Mouse (Mus musculus): ENCODE measurements at regions not wholly inside any gene's neighbourhood (a gene's known extent, or its start where the extent isn't known, plus 50 kb on each side); places are given as distances from the start of the nearest gene placed in this dataset.

- no peak overlapping the region for H3K4me2 ChIP-seq
- H3K9me3 ChIP-seq (ENCODE audit: control insufficient read depth, low read length), result no peaks in the 10 kb centered on the region
- H3K27ac ChIP-seq (ENCODE audit: low read depth, low read length), result no peak overlapping the region
- no peaks in the 10 kb centered on the region for H3K4me1 ChIP-seq (replicated peaks; ENCODE audit: control insufficient read depth, insufficient read depth, low read length)
- H3K9ac ChIP-seq (ENCODE audit: low read depth, low read length), result no peak overlapping the region
- no peaks in the 10 kb centered on the region for H3K27me3 ChIP-seq (replicated peaks; ENCODE audit: control insufficient read depth, insufficient read depth, low read length)
- ATAC-seq (replicated peaks; ENCODE audit: low FRiP score), result no peak
- DNase-seq (ENCODE audit: low spot score), result no peak
- no peak overlapping the region for H3K4me3 ChIP-seq (ENCODE audit: low read depth, low read length)
- 11% methylated on average over 2 of the region's 2 CpGs for WGBS
- H3K36me3 ChIP-seq (ENCODE audit: control insufficient read depth, insufficient read depth, low read length), result no peaks in the 10 kb centered on the region
Observed at GRCm38 (mm10) chr2:74994998-74995397, 169.4 kb downstream of the Mtx2 start.

- no peaks in the 10 kb centered on the region for H3K9me3 ChIP-seq (ENCODE audit: control insufficient read depth, low read length)
- no peaks in the 10 kb centered on the region for H3K36me3 ChIP-seq (ENCODE audit: control insufficient read depth, insufficient read depth, low read length)
- WGBS, result 84% methylated on average over 1 of the region's 1 CpGs
- no peaks in the 10 kb centered on the region for H3K27me3 ChIP-seq (replicated peaks; ENCODE audit: control insufficient read depth, insufficient read depth, low read length)
- no peak overlapping the region for H3K27ac ChIP-seq (ENCODE audit: low read depth, low read length)
- H3K4me1 ChIP-seq (replicated peaks; ENCODE audit: control insufficient read depth, insufficient read depth, low read length), result no peaks in the 10 kb centered on the region
- H3K9ac ChIP-seq (ENCODE audit: low read depth, low read length), result no peak overlapping the region
- ATAC-seq (replicated peaks; ENCODE audit: low FRiP score) (no peak), DNase-seq (ENCODE audit: low spot score) (no peak)
- no peak overlapping the region for H3K4me3 ChIP-seq (ENCODE audit: low read depth, low read length)
- H3K4me2 ChIP-seq, result no peak overlapping the region
Observed at GRCm38 (mm10) chr2:74997736-74998135, 172.1 kb downstream of the Mtx2 start.

GRCm38 (mm10) chr2:75000368-75000796 is 174.8 kb downstream of the Mtx2 start:
- Histone ChIP-seq H3K27me3 (replicated peaks; ENCODE audit: control insufficient read depth, insufficient read depth, low read length) (no peaks in the 10 kb centered on the region), H3K9ac (ENCODE audit: low read depth, low read length) (no peak overlapping the region), H3K4me2 (no peak overlapping the region), H3K36me3 (ENCODE audit: control insufficient read depth, insufficient read depth, low read length) (no peaks in the 10 kb centered on the region), H3K27ac (ENCODE audit: low read depth, low read length) (no peak overlapping the region), H3K4me3 (ENCODE audit: low read depth, low read length) (no peak overlapping the region), H3K4me1 (replicated peaks; ENCODE audit: control insufficient read depth, insufficient read depth, low read length) (no peaks in the 10 kb centered on the region), H3K9me3 (ENCODE audit: control insufficient read depth, low read length) (no peaks in the 10 kb centered on the region)
- WGBS, result 63% methylated on average over 10 of the region's 10 CpGs
- DNase-seq (ENCODE audit: low spot score), result no peak
- ATAC-seq (replicated peaks; ENCODE audit: low FRiP score), result no peak

- Histone ChIP-seq H3K9me3 (ENCODE audit: control insufficient read depth, low read length) (no peaks in the 10 kb centered on the region), H3K36me3 (ENCODE audit: control insufficient read depth, insufficient read depth, low read length) (no peaks in the 10 kb centered on the region), H3K27ac (ENCODE audit: low read depth, low read length) (no peak overlapping the region), H3K4me3 (ENCODE audit: low read depth, low read length) (no peak overlapping the region), H3K9ac (ENCODE audit: low read depth, low read length) (no peak overlapping the region), H3K4me1 (replicated peaks; ENCODE audit: control insufficient read depth, insufficient read depth, low read length) (no peaks in the 10 kb centered on the region), H3K4me2 (no peak overlapping the region), H3K27me3 (replicated peaks; ENCODE audit: control insufficient read depth, insufficient read depth, low read length) (no peaks in the 10 kb centered on the region)
- DNase-seq (ENCODE audit: low spot score), result no peak
- WGBS, result 90% methylated on average over 12 of the region's 12 CpGs
- no peak for ATAC-seq (replicated peaks; ENCODE audit: low FRiP score)
Observed at GRCm38 (mm10) chr2:75002562-75002961, 177.0 kb downstream of the Mtx2 start.

- Histone ChIP-seq H3K36me3 (ENCODE audit: control insufficient read depth, insufficient read depth, low read length) (no peaks in the 10 kb centered on the region), H3K27me3 (replicated peaks; ENCODE audit: control insufficient read depth, insufficient read depth, low read length) (no peaks in the 10 kb centered on the region), H3K27ac (ENCODE audit: low read depth, low read length) (no peak overlapping the region), H3K9me3 (ENCODE audit: control insufficient read depth, low read length) (no peaks in the 10 kb centered on the region), H3K4me1 (replicated peaks; ENCODE audit: control insufficient read depth, insufficient read depth, low read length) (peaks cover 4% of the 10 kb centered on the region; the same call in 1 of the 2 replicates), H3K9ac (ENCODE audit: low read depth, low read length) (no peak overlapping the region), H3K4me2 (no peak overlapping the region), H3K4me3 (ENCODE audit: low read depth, low read length) (no peak overlapping the region)
- no peak for ATAC-seq (replicated peaks; ENCODE audit: low FRiP score)
- DNase-seq (ENCODE audit: low spot score), result no peak
- WGBS, result 71% methylated on average over 1 of the region's 1 CpGs
Observed at GRCm38 (mm10) chr2:75008116-75008515, 182.5 kb downstream of the Mtx2 start.

GRCm38 (mm10) chr2:75010647-75011046 is 185.0 kb downstream of the Mtx2 start:
- no peaks in the 10 kb centered on the region for H3K36me3 ChIP-seq (ENCODE audit: control insufficient read depth, insufficient read depth, low read length)
- H3K4me3 ChIP-seq (ENCODE audit: low read depth, low read length), result no peak overlapping the region
- H3K27ac ChIP-seq (ENCODE audit: low read depth, low read length), result no peak overlapping the region
- H3K9ac ChIP-seq (ENCODE audit: low read depth, low read length), result no peak overlapping the region
- no peak for DNase-seq (ENCODE audit: low spot score)
- H3K4me2 ChIP-seq, result no peak overlapping the region
- ATAC-seq (replicated peaks; ENCODE audit: low FRiP score), result no peak
- 53% methylated on average over 7 of the region's 7 CpGs for WGBS
- H3K27me3 ChIP-seq (replicated peaks; ENCODE audit: control insufficient read depth, insufficient read depth, low read length), result no peaks in the 10 kb centered on the region
- no peaks in the 10 kb centered on the region for H3K9me3 ChIP-seq (ENCODE audit: control insufficient read depth, low read length)
- H3K4me1 ChIP-seq (replicated peaks; ENCODE audit: control insufficient read depth, insufficient read depth, low read length), result peaks cover 4% of the 10 kb centered on the region; the same call in 1 of the 2 replicates

- ATAC-seq (replicated peaks; ENCODE audit: low FRiP score) (no peak), DNase-seq (ENCODE audit: low spot score) (no peak)
- H3K4me1 ChIP-seq (replicated peaks; ENCODE audit: control insufficient read depth, insufficient read depth, low read length), result peaks cover 4% of the 10 kb centered on the region; the same call in 1 of the 2 replicates
- H3K36me3 ChIP-seq (ENCODE audit: control insufficient read depth, insufficient read depth, low read length), result no peaks in the 10 kb centered on the region
- H3K27me3 ChIP-seq (replicated peaks; ENCODE audit: control insufficient read depth, insufficient read depth, low read length), result no peaks in the 10 kb centered on the region
- H3K9ac ChIP-seq (ENCODE audit: low read depth, low read length), result no peak overlapping the region
- whole genome bisulfite sequencing, result 64% methylated on average over 8 of the region's 8 CpGs
- no peak overlapping the region for H3K4me3 ChIP-seq (ENCODE audit: low read depth, low read length)
- H3K27ac ChIP-seq (ENCODE audit: low read depth, low read length), result no peak overlapping the region
- no peak overlapping the region for H3K4me2 ChIP-seq
- no peaks in the 10 kb centered on the region for H3K9me3 ChIP-seq (ENCODE audit: control insufficient read depth, low read length)
Observed at GRCm38 (mm10) chr2:75012046-75012445, 186.4 kb downstream of the Mtx2 start.

GRCm38 (mm10) chr2:75014994-75015728 is 189.6 kb downstream of the Mtx2 start:
- Histone ChIP-seq H3K4me3 (ENCODE audit: low read depth, low read length) (no peak overlapping the region), H3K27ac (ENCODE audit: low read depth, low read length) (no peak overlapping the region), H3K36me3 (ENCODE audit: control insufficient read depth, insufficient read depth, low read length) (no peaks in the 10 kb centered on the region), H3K9me3 (ENCODE audit: control insufficient read depth, low read length) (no peaks in the 10 kb centered on the region), H3K4me2 (no peak overlapping the region), H3K4me1 (replicated peaks; ENCODE audit: control insufficient read depth, insufficient read depth, low read length) (peaks cover 4% of the 10 kb centered on the region; the same call in 1 of the 2 replicates), H3K27me3 (replicated peaks; ENCODE audit: control insufficient read depth, insufficient read depth, low read length) (no peaks in the 10 kb centered on the region), H3K9ac (ENCODE audit: low read depth, low read length) (no peak overlapping the region)
- DNase-seq (ENCODE audit: low spot score) (no peak), ATAC-seq (replicated peaks; ENCODE audit: low FRiP score) (no peak)
- 72% methylated on average over 16 of the region's 16 CpGs for WGBS

GRCm38 (mm10) chr2:75019459-75019858 is 193.9 kb downstream of the Mtx2 start:
- Histone ChIP-seq H3K9me3 (ENCODE audit: control insufficient read depth, low read length) (no peaks in the 10 kb centered on the region), H3K9ac (ENCODE audit: low read depth, low read length) (no peak overlapping the region), H3K4me1 (replicated peaks; ENCODE audit: control insufficient read depth, insufficient read depth, low read length) (no peaks in the 10 kb centered on the region), H3K36me3 (ENCODE audit: control insufficient read depth, insufficient read depth, low read length) (no peaks in the 10 kb centered on the region), H3K27me3 (replicated peaks; ENCODE audit: control insufficient read depth, insufficient read depth, low read length) (no peaks in the 10 kb centered on the region), H3K27ac (ENCODE audit: low read depth, low read length) (no peak overlapping the region), H3K4me2 (no peak overlapping the region), H3K4me3 (ENCODE audit: low read depth, low read length) (no peak overlapping the region)
- DNase-seq (ENCODE audit: low spot score), result no peak
- 41% methylated on average over 7 of the region's 7 CpGs for WGBS
- no peak for ATAC-seq (replicated peaks; ENCODE audit: low FRiP score)
